Mouse (Mus musculus) right cerebral cortex, postnatal 4 days (tissue): ENCODE measurements around the gene Phlpp1.

Source experiments
- DNase-seq: peaks from one replicate; pipeline ENCODE4 v3.0.0-alpha.2; 2022

Gene Phlpp1

DNA sequence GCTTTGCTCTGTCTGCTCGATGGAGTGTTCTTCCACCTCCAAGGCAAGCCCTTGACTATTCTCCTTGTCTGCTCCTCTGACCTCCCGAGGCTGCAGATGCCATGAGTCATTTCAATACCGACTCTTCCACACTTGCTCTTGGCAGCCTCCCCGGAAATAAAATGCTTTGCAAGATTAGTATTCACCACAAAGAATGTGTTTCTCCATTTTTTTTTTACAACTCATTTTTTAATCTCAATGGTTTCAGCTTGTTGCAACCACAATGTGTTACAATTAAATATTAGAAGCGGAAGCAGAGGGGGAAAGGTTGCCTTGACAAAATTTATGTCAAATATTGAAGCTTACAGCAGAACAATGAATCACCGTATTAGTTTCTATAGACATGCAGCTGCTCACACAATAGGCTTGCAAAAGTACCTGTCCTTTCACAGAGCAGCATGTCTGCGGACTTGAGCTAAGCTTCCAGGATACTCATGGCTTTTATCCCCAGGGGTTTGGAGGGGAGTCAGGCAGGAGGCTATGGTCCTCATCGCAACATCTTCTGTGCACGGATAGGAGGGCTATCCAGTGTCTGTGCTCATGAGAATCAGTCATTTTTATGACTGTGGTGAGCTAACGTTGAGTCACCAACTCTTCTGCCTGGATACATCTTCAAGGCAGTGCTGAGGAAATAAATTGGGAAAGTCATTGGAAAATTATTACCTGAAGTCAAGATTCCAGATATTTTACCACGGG lies 229.5 kb downstream of the Phlpp1 start:
- DNase-seq: no peak

GRCm38 (mm10) chr1:106403011-106403501 lies 231.5 kb downstream of the Phlpp1 start:
- DNase-seq: no peak

DNA sequence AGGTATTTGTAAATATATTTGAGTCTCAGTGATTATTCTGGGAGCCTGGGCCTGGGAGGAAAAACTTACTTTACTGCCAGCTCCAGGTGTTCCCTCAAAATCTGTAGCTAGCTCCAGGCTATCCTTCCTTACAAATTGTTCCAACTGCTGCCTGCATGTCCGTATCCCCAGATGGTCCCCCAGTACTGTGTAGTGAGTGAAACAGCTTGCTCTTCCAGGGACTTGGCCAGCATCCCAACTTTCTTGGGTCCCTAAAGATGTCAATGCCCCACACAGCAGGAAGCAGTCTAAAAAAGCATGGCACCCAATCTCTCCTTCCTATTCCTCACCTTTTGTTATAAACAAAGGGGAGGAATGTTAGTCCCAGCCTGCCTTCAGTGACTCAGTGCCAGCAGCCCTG lies 235.3 kb downstream of the Phlpp1 start:
- DNase-seq: peak; percentile 42

DNA sequence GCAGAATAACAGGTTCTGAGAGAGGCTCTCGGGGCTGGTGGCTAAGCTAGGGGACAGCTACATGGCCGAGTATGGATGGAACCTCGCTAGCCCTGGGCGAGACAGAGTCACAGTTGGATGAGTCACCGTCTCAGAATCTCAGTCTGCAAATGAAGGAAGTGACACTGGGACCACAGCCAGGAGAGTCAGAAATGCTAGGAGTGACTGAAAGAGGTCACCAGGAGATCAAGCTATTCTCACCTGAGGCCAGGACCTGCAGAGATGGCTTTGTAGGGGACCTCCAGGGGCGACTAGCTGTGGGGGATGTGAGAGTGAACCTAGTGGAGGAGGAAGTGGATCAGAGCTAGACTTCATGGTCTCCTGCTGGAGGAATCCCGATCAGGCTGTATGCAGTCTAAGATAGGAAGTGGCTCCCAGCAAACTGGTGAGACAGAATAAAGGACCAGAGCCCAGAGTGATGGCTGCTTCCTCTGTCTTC lies 236.4 kb downstream of the Phlpp1 start:
- no peak for DNase-seq

- no peak for DNase-seq
Measured at GRCm38 (mm10) chr1:106410858-106411257, 239.3 kb downstream of the Phlpp1 start.

GRCm38 (mm10) chr1:106425128-106425936 lies 253.8 kb downstream of the Phlpp1 start:
- DNase-seq: peak; percentile 47

- no peak for DNase-seq
Measured at GRCm38 (mm10) chr1:106428170-106428569, 256.6 kb downstream of the Phlpp1 start.

DNA sequence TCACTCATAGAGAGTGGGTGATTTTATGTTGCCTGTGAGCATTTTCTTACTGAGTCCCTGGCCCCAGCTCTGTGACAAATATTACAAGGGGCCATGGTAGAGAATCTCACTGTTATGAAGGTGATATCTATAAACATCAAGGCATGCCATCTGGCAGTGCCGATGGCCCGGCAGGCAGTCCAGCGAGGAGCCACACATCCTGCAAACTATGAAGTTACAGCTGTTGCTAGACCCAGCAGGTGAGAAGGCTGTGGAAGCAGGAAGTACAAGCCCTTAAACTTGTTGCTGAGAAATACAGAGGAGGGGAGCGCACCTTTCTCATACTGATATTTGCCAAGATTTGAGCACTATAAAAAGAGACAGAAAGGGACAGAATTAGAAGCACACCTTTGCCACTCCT lies 257.0 kb downstream of the Phlpp1 start:
- DNase-seq: no peak

DNA sequence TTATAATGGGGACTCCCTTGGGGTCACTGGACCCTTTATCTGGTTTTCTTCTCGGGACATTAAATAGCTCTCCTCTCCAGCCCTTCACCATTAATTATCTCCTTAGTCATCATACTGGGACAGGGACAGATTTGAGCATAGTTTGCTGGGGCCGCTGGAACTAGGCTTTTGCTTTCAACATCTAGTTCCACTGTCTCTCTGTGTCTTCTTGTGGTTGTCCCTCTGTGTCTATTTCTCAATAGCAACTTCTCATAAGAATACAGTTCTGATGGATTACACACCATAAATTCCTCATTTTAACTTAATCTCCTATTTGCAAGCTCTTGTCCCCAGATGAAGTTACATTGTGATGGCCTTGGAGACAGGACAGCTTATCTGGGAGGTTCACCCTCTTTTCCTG lies 262.0 kb downstream of the Phlpp1 start:
- DNase-seq: no peak
